Comparison of ENCODE assay signal across 10 mouse cellular contexts in genomic region chr11:116813610-116814009, GRCm38 (mm10). TPM values are rescaled to one million over a fixed set of nuclear protein-coding genes. Genes with fewer than 3 reads are reported as not detected.
DNase-seq lines count a peak whose midpoint lies in the region; ATAC-seq lines count a peak whose summit lies in the region.
"Had no signal": no experiment of that assay in that cellular context is flagged by ENCODE, and none has a peak within 500 bp of the region (broad histone marks: within the 10 kb centered on the region; RNA-seq: fewer than 3 reads in every experiment).

No protein-coding gene starts in this region.

- no peaks in the 10 kb centered on the region for H3K36me3 ChIP-seq in heart, embryonic 16.5 days (ENCODE audit: control insufficient read depth, insufficient read depth)
- H3K36me3 ChIP-seq in embryonic facial prominence, embryonic 11.5 days (replicated peaks; ENCODE audit: control insufficient read depth, insufficient read depth, low read depth, low read length) = no peaks in the 10 kb centered on the region
- H3K36me3 ChIP-seq in hindbrain, embryonic 11.5 days (ENCODE audit: control insufficient read depth, insufficient read depth, low read length) = no peaks in the 10 kb centered on the region
- no peaks in the 10 kb centered on the region for H3K36me3 ChIP-seq in midbrain, embryonic 12.5 days

- H3K9me3 ChIP-seq in heart, embryonic 16.5 days (replicated peaks; ENCODE audit: control insufficient read depth, low read length) = no peaks in the 10 kb centered on the region
- no peaks in the 10 kb centered on the region for H3K9me3 ChIP-seq in embryonic facial prominence, embryonic 11.5 days (replicated peaks; ENCODE audit: control insufficient read depth, low read length)
- H3K9me3 ChIP-seq in hindbrain, embryonic 11.5 days (ENCODE audit: control insufficient read depth, low read length) = no peaks in the 10 kb centered on the region
- H3K9me3 ChIP-seq in midbrain, embryonic 12.5 days = no peaks in the 10 kb centered on the region

- DNase-seq in heart, adult 18-20 months = no peak
- DNase-seq in embryonic facial prominence, embryonic 11.5 days (ENCODE audit: low spot score) = no peak
- no peak for DNase-seq in hindbrain, embryonic 11.5 days (ENCODE audit: low spot score)
- DNase-seq in adrenal gland, adult 8-10 months = no peak
- DNase-seq in layer of hippocampus, postnatal 14 days (ENCODE audit: low spot score in 2 of 2) = no peak

- no peak for ATAC-seq in heart, embryonic 16.5 days (replicated peaks; ENCODE audit: extremely low read depth, insufficient read depth, low FRiP score)
- ATAC-seq in embryonic facial prominence, embryonic 11.5 days (replicated peaks; ENCODE audit: insufficient number of reproducible peaks, low FRiP score, low TSS enrichment, low read depth) = no peak
- ATAC-seq in hindbrain, embryonic 11.5 days (ENCODE audit: low FRiP score) = no peak
- no peak for ATAC-seq in midbrain, embryonic 12.5 days (ENCODE audit: low FRiP score, low read depth)
- no peak for ATAC-seq in activated CD4-positive, CD25-positive, alpha-beta regulatory T cell, adult 4 months

- H3K27me3 ChIP-seq in heart, embryonic 16.5 days (ENCODE audit: control insufficient read depth, insufficient read depth, low read length) = no peaks in the 10 kb centered on the region; the same call in 1 of the 2 replicates
- H3K27me3 ChIP-seq in embryonic facial prominence, embryonic 11.5 days (ENCODE audit: control insufficient read depth, insufficient read depth, low read length) = no peaks in the 10 kb centered on the region
- no peaks in the 10 kb centered on the region for H3K27me3 ChIP-seq in hindbrain, embryonic 11.5 days (ENCODE audit: control insufficient read depth, insufficient read depth, low read length)
- peaks cover 3% of the 10 kb centered on the region for H3K27me3 ChIP-seq in midbrain, embryonic 12.5 days

- H3K4me1 ChIP-seq in heart, embryonic 16.5 days (ENCODE audit: control insufficient read depth, insufficient read depth, low read length) = peaks cover 46% of the 10 kb centered on the region
- peaks cover 27% of the 10 kb centered on the region for H3K4me1 ChIP-seq in embryonic facial prominence, embryonic 11.5 days (ENCODE audit: control insufficient read depth, insufficient read depth, low read length)
- peaks cover 40% of the 10 kb centered on the region for H3K4me1 ChIP-seq in hindbrain, embryonic 11.5 days (replicated peaks; ENCODE audit: control insufficient read depth, insufficient read depth, low read length)
- peaks cover 64% of the 10 kb centered on the region for H3K4me1 ChIP-seq in midbrain, embryonic 12.5 days

- H3K4me2 ChIP-seq in heart, embryonic 16.5 days (ENCODE audit: low read depth, low read length) = no peak overlapping the region
- H3K4me2 ChIP-seq in embryonic facial prominence, embryonic 11.5 days (ENCODE audit: low read depth, low read length) = no peak overlapping the region
- H3K4me2 ChIP-seq in hindbrain, embryonic 11.5 days (replicated peaks; ENCODE audit: low read depth, low read length) = peak overlapping the region; percentile 28
- H3K4me2 ChIP-seq in midbrain, embryonic 12.5 days (replicated peaks) = peak overlapping the region; percentile 55; the same call in 1 of the 2 replicates

- H3K9ac ChIP-seq in heart, embryonic 16.5 days (ENCODE audit: low read length) = peak overlapping the region; percentile 29; the same call in 1 of the 2 replicates
- H3K9ac ChIP-seq in embryonic facial prominence, embryonic 11.5 days (replicated peaks; ENCODE audit: low read length) = no peak overlapping the region; the same call in 1 of the 2 replicates
- H3K9ac ChIP-seq in hindbrain, embryonic 11.5 days (ENCODE audit: low read depth, low read length) = peak overlapping the region; percentile 45
- no peak overlapping the region for H3K9ac ChIP-seq in midbrain, embryonic 12.5 days (replicated peaks)

- WGBS in heart, embryonic 16.5 days = 78% methylated on average over 13 of the region's 13 CpGs
- WGBS in embryonic facial prominence, embryonic 11.5 days = 78% methylated on average over 13 of the region's 13 CpGs
- 72% methylated on average over 13 of the region's 13 CpGs for WGBS in hindbrain, embryonic 11.5 days
- WGBS in midbrain, embryonic 12.5 days = 69% methylated on average over 13 of the region's 13 CpGs

- no peak overlapping the region for H3K4me3 ChIP-seq in heart, embryonic 16.5 days (ENCODE audit: low read length)
- H3K4me3 ChIP-seq in embryonic facial prominence, embryonic 11.5 days (ENCODE audit: low read depth, low read length) = no peak overlapping the region
- no peak overlapping the region for H3K4me3 ChIP-seq in hindbrain, embryonic 11.5 days (ENCODE audit: low read depth, low read length)
- H3K4me3 ChIP-seq in midbrain, embryonic 12.5 days = no peak overlapping the region

- H3K27ac ChIP-seq in heart, embryonic 16.5 days (ENCODE audit: low read length) = peak overlapping the region; percentile 72
- peak overlapping the region; percentile 87 for H3K27ac ChIP-seq in embryonic facial prominence, embryonic 11.5 days (replicated peaks; ENCODE audit: low read depth, low read length)
- H3K27ac ChIP-seq in hindbrain, embryonic 11.5 days (ENCODE audit: low read depth, low read length) = peak overlapping the region; percentile 96
- peak overlapping the region; percentile 98 for H3K27ac ChIP-seq in midbrain, embryonic 12.5 days (replicated peaks)

RNA-seq across cellular contexts. Expression of gene Mxra7, which starts 14.2 kb away (rescaled TPM):
- polyA plus RNA-seq in heart, embryonic 16.5 days (2015; fragmentation: Nextera tagmentation; extraction: Ambion mirVana) = 14.9 and 17.6 TPM in 2 replicates
- total RNA-seq in heart, adult 18-20 months (2021) = 10 to 100 TPM; 14.8 to 18.7 TPM
- polyA plus RNA-seq in embryonic facial prominence, embryonic 11.5 days (2014; fragmentation: Nextera tagmentation; extraction: Ambion mirVana) = 18.1 and 21.9 TPM in 2 replicates
- polyA plus RNA-seq in hindbrain, embryonic 11.5 days (2014; fragmentation: Nextera tagmentation; extraction: Ambion mirVana) = 57.9 and 61.8 TPM in 2 replicates
- polyA plus RNA-seq in midbrain, embryonic 12.5 days (2016; fragmentation: Nextera tagmentation; extraction: Ambion mirVana) = 44.2 and 45.2 TPM in 2 replicates
- total RNA-seq in adrenal gland, adult 8-10 months (2022) = 100 to 1,000 TPM in 2 of 4 experiments, 10 to 100 TPM in 2; 43.8 to 117 (median 81.5) TPM
- not detected for polyA plus RNA-seq in activated CD4-positive, CD25-positive, alpha-beta regulatory T cell, adult 4 months (2017; shearing (Covaris generic))
- total RNA-seq in layer of hippocampus, postnatal 14 days (2021) = 10 to 100 TPM; 22.2 to 22.8 TPM

RNA-seq across cellular contexts. Expression of gene Mettl23, which starts 29.5 kb away (rescaled TPM):
- polyA plus RNA-seq in heart, embryonic 16.5 days (2015; fragmentation: Nextera tagmentation; extraction: Ambion mirVana) = 69.8 and 74.8 TPM in 2 replicates
- total RNA-seq in heart, adult 18-20 months (2021) = 10 to 100 TPM; 38.3 to 46.4 TPM
- polyA plus RNA-seq in embryonic facial prominence, embryonic 11.5 days (2014; fragmentation: Nextera tagmentation; extraction: Ambion mirVana) = 67.0 and 67.8 TPM in 2 replicates
- 61.6 and 70.6 TPM in 2 replicates for polyA plus RNA-seq in hindbrain, embryonic 11.5 days (2014; fragmentation: Nextera tagmentation; extraction: Ambion mirVana)
- 71.3 and 72.3 TPM in 2 replicates for polyA plus RNA-seq in midbrain, embryonic 12.5 days (2016; fragmentation: Nextera tagmentation; extraction: Ambion mirVana)
- 10 to 100 TPM; 28.2 to 43.9 (median 32.6) TPM for total RNA-seq in adrenal gland, adult 8-10 months (2022)
- 100 to 1,000 TPM; 105 to 149 TPM for polyA plus RNA-seq in activated CD4-positive, CD25-positive, alpha-beta regulatory T cell, adult 4 months (2017; shearing (Covaris generic))
- 10 to 100 TPM; 27.3 to 30.0 TPM for total RNA-seq in layer of hippocampus, postnatal 14 days (2021)

RNA-seq across cellular contexts. Expression of gene Jmjd6, which starts 29.6 kb away (rescaled TPM):
- 72.8 and 73.3 TPM in 2 replicates for polyA plus RNA-seq in heart, embryonic 16.5 days (2015; fragmentation: Nextera tagmentation; extraction: Ambion mirVana)
- total RNA-seq in heart, adult 18-20 months (2021) = 10 to 100 TPM; 37.5 to 42.3 TPM
- polyA plus RNA-seq in embryonic facial prominence, embryonic 11.5 days (2014; fragmentation: Nextera tagmentation; extraction: Ambion mirVana) = 74.2 and 75.1 TPM in 2 replicates
- 88.8 and 91.3 TPM in 2 replicates for polyA plus RNA-seq in hindbrain, embryonic 11.5 days (2014; fragmentation: Nextera tagmentation; extraction: Ambion mirVana)
- polyA plus RNA-seq in midbrain, embryonic 12.5 days (2016; fragmentation: Nextera tagmentation; extraction: Ambion mirVana) = 92.8 and 95.2 TPM in 2 replicates
- total RNA-seq in adrenal gland, adult 8-10 months (2022) = 10 to 100 TPM; 31.8 to 41.1 (median 33.4) TPM
- polyA plus RNA-seq in activated CD4-positive, CD25-positive, alpha-beta regulatory T cell, adult 4 months (2017; shearing (Covaris generic)) = 10 to 100 TPM; 50.0 to 55.7 TPM
- 10 to 100 TPM; 28.8 to 29.3 TPM for total RNA-seq in layer of hippocampus, postnatal 14 days (2021)

RNA-seq across cellular contexts. Expression of gene St6galnac1, which starts 38.3 kb away (rescaled TPM):
- polyA plus RNA-seq in heart, embryonic 16.5 days (2015; fragmentation: Nextera tagmentation; extraction: Ambion mirVana) = not detected in 2 replicates
- not detected for total RNA-seq in heart, adult 18-20 months (2021)
- not detected in 2 replicates for polyA plus RNA-seq in embryonic facial prominence, embryonic 11.5 days (2014; fragmentation: Nextera tagmentation; extraction: Ambion mirVana)
- not detected in 2 replicates for polyA plus RNA-seq in hindbrain, embryonic 11.5 days (2014; fragmentation: Nextera tagmentation; extraction: Ambion mirVana)
- not detected in 2 replicates for polyA plus RNA-seq in midbrain, embryonic 12.5 days (2016; fragmentation: Nextera tagmentation; extraction: Ambion mirVana)
- total RNA-seq in adrenal gland, adult 8-10 months (2022) = under 1 TPM in 3 of 4 experiments, not detected in 1; 0.17 to 0.99 (median 0.19) TPM
- polyA plus RNA-seq in activated CD4-positive, CD25-positive, alpha-beta regulatory T cell, adult 4 months (2017; shearing (Covaris generic)) = 10 to 100 TPM; 12.6 to 13.9 TPM
- total RNA-seq in layer of hippocampus, postnatal 14 days (2021) = not detected
- total RNA-seq: layer of hippocampus, postnatal 25 days; MEL had no signal

RNA-seq across cellular contexts. Expression of gene Mfsd11, which starts 38.6 kb away (rescaled TPM):
- 30.5 and 39.0 TPM in 2 replicates for polyA plus RNA-seq in heart, embryonic 16.5 days (2015; fragmentation: Nextera tagmentation; extraction: Ambion mirVana)
- total RNA-seq in heart, adult 18-20 months (2021) = 10 to 100 TPM; 30.7 to 33.7 TPM
- polyA plus RNA-seq in embryonic facial prominence, embryonic 11.5 days (2014; fragmentation: Nextera tagmentation; extraction: Ambion mirVana) = 33.9 and 35.7 TPM in 2 replicates
- 37.0 and 38.6 TPM in 2 replicates for polyA plus RNA-seq in hindbrain, embryonic 11.5 days (2014; fragmentation: Nextera tagmentation; extraction: Ambion mirVana)
- polyA plus RNA-seq in midbrain, embryonic 12.5 days (2016; fragmentation: Nextera tagmentation; extraction: Ambion mirVana) = 38.9 and 46.3 TPM in 2 replicates
- total RNA-seq in adrenal gland, adult 8-10 months (2022) = 10 to 100 TPM; 45.7 to 69.2 (median 52.9) TPM
- 10 to 100 TPM; 18.9 to 21.1 TPM for polyA plus RNA-seq in activated CD4-positive, CD25-positive, alpha-beta regulatory T cell, adult 4 months (2017; shearing (Covaris generic))
- total RNA-seq in layer of hippocampus, postnatal 14 days (2021) = 10 to 100 TPM; 38.5 to 48.9 TPM

Comparison
In these comparisons a context has a peak if more than half of its experiments do, and no peak if none do; other contexts are left out.
1. H3K4me2 ChIP-seq: peak in hindbrain, embryonic 11.5 days (single experiment) and midbrain, embryonic 12.5 days (single experiment); none in heart, embryonic 16.5 days (single experiment) and embryonic facial prominence, embryonic 11.5 days (single experiment).
2. H3K9ac ChIP-seq: peak in heart, embryonic 16.5 days (single experiment) and hindbrain, embryonic 11.5 days (single experiment); none in embryonic facial prominence, embryonic 11.5 days (single experiment) and midbrain, embryonic 12.5 days (single experiment).
3. RNA of gene Mxra7, which starts 14.2 kb away (polyA plus RNA-seq): 57.9 to 61.8 TPM in hindbrain, embryonic 11.5 days, 44.2 to 45.2 TPM in midbrain, embryonic 12.5 days, 18.1 to 21.9 TPM in embryonic facial prominence, embryonic 11.5 days and 14.9 to 17.6 TPM in heart, embryonic 16.5 days; not detected in activated CD4-positive, CD25-positive, alpha-beta regulatory T cell, adult 4 months; every median in the first group is over 10 times any median in the second.
4. Peak in every context shown above with its lines, with median percentiles within 50 percentile points of each other: H3K27ac ChIP-seq.